Mouse (Mus musculus) heart, embryonic 11.5 days (tissue): ENCODE measurements around the gene Pdpr. TPM values are rescaled to one million over a fixed set of nuclear protein-coding genes. Genes with fewer than 3 reads are reported as not detected.
"Not testable (repeated sequence)": the region's sequence is repeated elsewhere in the genome, so short reads cannot be mapped to it uniquely, and the experiment has no call there.

Source experiments
- ATAC-seq: fragments of 200-750 bp; cut with Nextera tagmentation; replicated peaks from 2 replicates; pipeline ENCODE4 v1.8.0; 2017; ENCODE audit warnings: moderate library complexity; ENCODE audit not compliant: insufficient number of reproducible peaks, low FRiP score, low TSS enrichment
- H3K27ac ChIP-seq: fragments of 300-500 bp; sonication (generic); 2 replicates; pipeline ENCODE4 v1.5.1; 2014; ENCODE audit warnings: mild to moderate bottlenecking, low read depth, low read length
- H3K27me3 ChIP-seq: fragments of 300-500 bp; sonication (generic); 2 replicates; pipeline ENCODE4 v1.6.1; 2014; ENCODE audit warnings: mild to moderate bottlenecking, low read length, mixed read lengths; ENCODE audit not compliant: control insufficient read depth, insufficient read depth
- H3K36me3 ChIP-seq: fragments of 300-500 bp; sonication (generic); 2 replicates; pipeline ENCODE4 v1.6.1; 2014; ENCODE audit warnings: mild to moderate bottlenecking, low read length, moderate library complexity, mixed read lengths; ENCODE audit not compliant: control insufficient read depth, insufficient read depth
- H3K4me1 ChIP-seq: fragments of 300-500 bp; sonication (generic); 2 replicates; pipeline ENCODE4 v1.6.1; 2014; ENCODE audit warnings: low read length; ENCODE audit not compliant: control insufficient read depth, insufficient read depth
- H3K4me2 ChIP-seq: fragments of 300-500 bp; sonication (generic); 2 replicates; pipeline ENCODE4 v1.6.1; 2014; ENCODE audit warnings: mild to moderate bottlenecking, moderate library complexity
- H3K4me3 ChIP-seq: fragments of 300-500 bp; sonication (generic); 2 replicates; pipeline ENCODE4 v1.5.1; 2014; ENCODE audit warnings: low read depth, low read length
- H3K9ac ChIP-seq: fragments of 300-500 bp; sonication (generic); 2 replicates; pipeline ENCODE4 v1.6.1; 2014; ENCODE audit warnings: mild to moderate bottlenecking, low read depth, low read length, moderate library complexity
- H3K9me3 ChIP-seq: fragments of 300-500 bp; sonication (generic); replicated peaks from 2 replicates; pipeline ENCODE4 v1.6.1; 2016; ENCODE audit warnings: low read length; ENCODE audit not compliant: control insufficient read depth
- WGBS: fragments of 180-500 bp; shearing (Covaris S2); extraction: QIAGEN DNeasy Blood & Tissue Kit; methylation state at CpG from one replicate; pipeline ENCODE4 v1.1.7; 2014; ENCODE audit not compliant: insufficient replicate concordance; 5-methylcytosine and 5-hydroxymethylcytosine counted together
- polyA plus RNA-seq: library from polyadenylated mRNA; unstranded; fragments of >200 nt; fragmentation: Nextera tagmentation; extraction: Ambion mirVana; gene quantifications from 2 replicates; pipeline ENCODE4 v1.2.1, GENCODE M21; 2014

The Pdpr gene
- polyA plus RNA-seq, 1 experiment from 2014 or later = 6.3 TPM

GRCm38 (mm10) chr8:111058946-111059572, 35.4 kb upstream of the Pdpr start:
- no peak for ATAC-seq

GRCm38 (mm10) chr8:111061688-111062071, 32.8 kb upstream of the Pdpr start:
- WGBS = under 1% methylated on average over 14 of the region's 14 CpGs
- no peak overlapping the region for H3K27ac ChIP-seq
- ATAC-seq = no peak

More at GRCm38 (mm10) chr8:111058946-111059572, 35.4 kb upstream of the Pdpr start:
- 44% methylated on average over 2 of the region's 2 CpGs for WGBS
- H3K4me2 ChIP-seq = no peak overlapping the region
- H3K4me1 ChIP-seq = peaks cover 24% of the 10 kb centered on the region
- no peaks in the 10 kb centered on the region for H3K9me3 ChIP-seq
- no peak overlapping the region for H3K4me3 ChIP-seq
- H3K36me3 ChIP-seq = peaks cover 15% of the 10 kb centered on the region
- peak overlapping the region; percentile 37; the same call in 1 of the 2 replicates for H3K27ac ChIP-seq
- no peaks in the 10 kb centered on the region for H3K27me3 ChIP-seq
- no peak overlapping the region for H3K9ac ChIP-seq

GRCm38 (mm10) chr8:111062072-111062757, 32.2 kb upstream of the Pdpr start:
- no peaks in the 10 kb centered on the region for H3K9me3 ChIP-seq
- H3K4me3 ChIP-seq = peak overlapping the region; percentile 53
- peak overlapping the region; percentile 68 for H3K9ac ChIP-seq
- WGBS = under 1% methylated on average over 27 of the region's 27 CpGs
- H3K4me1 ChIP-seq = peaks cover 21% of the 10 kb centered on the region
- no peaks in the 10 kb centered on the region for H3K27me3 ChIP-seq
- no peak overlapping the region for H3K27ac ChIP-seq
- ATAC-seq = peak; percentile 72
- 0 out of 2 replicates have a peak, but pooled peaks cover 4% of the 10 kb centered on the region for H3K36me3 ChIP-seq
- peak overlapping the region; percentile 80 for H3K4me2 ChIP-seq

More at GRCm38 (mm10) chr8:111061688-111062071, 32.8 kb upstream of the Pdpr start:
- H3K9ac ChIP-seq = peak overlapping the region; percentile 68
- H3K4me1 ChIP-seq = peaks cover 24% of the 10 kb centered on the region
- H3K9me3 ChIP-seq = no peaks in the 10 kb centered on the region
- H3K4me2 ChIP-seq = peak overlapping the region; percentile 80
- 0 out of 2 replicates have a peak, but pooled peaks cover 4% of the 10 kb centered on the region for H3K36me3 ChIP-seq
- H3K27me3 ChIP-seq = no peaks in the 10 kb centered on the region
- H3K4me3 ChIP-seq = peak overlapping the region; percentile 53

- H3K9me3 ChIP-seq = no peaks in the 10 kb centered on the region
- H3K4me1 ChIP-seq = peaks cover 15% of the 10 kb centered on the region
- 0 out of 2 replicates have a peak, but pooled peaks cover 3% of the 10 kb centered on the region for H3K36me3 ChIP-seq
- H3K4me3 ChIP-seq = no peak overlapping the region
- ATAC-seq = no peak
- no peaks in the 10 kb centered on the region for H3K27me3 ChIP-seq
- no peak overlapping the region for H3K9ac ChIP-seq
- H3K4me2 ChIP-seq = peak overlapping the region; percentile 80
- WGBS = 54% methylated on average over 2 of the region's 2 CpGs
- H3K27ac ChIP-seq = no peak overlapping the region
Observed at GRCm38 (mm10) chr8:111062893-111063292, 31.5 kb upstream of the Pdpr start.

GRCm38 (mm10) chr8:111066308-111066707, 28.1 kb upstream of the Pdpr start:
- Histone ChIP-seq H3K27me3 (no peaks in the 10 kb centered on the region), H3K4me1 (peaks cover 2% of the 10 kb centered on the region; the same call in 1 of the 2 replicates), H3K36me3 (no peaks in the 10 kb centered on the region), H3K4me2 (no peak overlapping the region), H3K4me3 (no peak overlapping the region), H3K9me3 (no peaks in the 10 kb centered on the region), H3K27ac (no peak overlapping the region), H3K9ac (no peak overlapping the region)
- WGBS = 52% methylated on average over 4 of the region's 4 CpGs
- ATAC-seq = no peak

- H3K4me2 ChIP-seq = no peak overlapping the region
- no peaks in the 10 kb centered on the region for H3K27me3 ChIP-seq
- no peaks in the 10 kb centered on the region for H3K9me3 ChIP-seq
- H3K27ac ChIP-seq = no peak overlapping the region
- no peaks in the 10 kb centered on the region for H3K36me3 ChIP-seq
- H3K9ac ChIP-seq = no peak overlapping the region
- 30% methylated on average over 10 of the region's 10 CpGs for WGBS
- no peak for ATAC-seq
- no peaks in the 10 kb centered on the region for H3K4me1 ChIP-seq
- no peak overlapping the region for H3K4me3 ChIP-seq
Observed at GRCm38 (mm10) chr8:111067439-111067838, 27.0 kb upstream of the Pdpr start.

GRCm38 (mm10) chr8:111068660-111069059, 25.8 kb upstream of the Pdpr start:
- not testable (repeated sequence) for H3K27ac ChIP-seq, H3K36me3 ChIP-seq, H3K4me3 ChIP-seq, H3K9me3 ChIP-seq, H3K4me2 ChIP-seq, H3K4me1 ChIP-seq, H3K9ac ChIP-seq, H3K27me3 ChIP-seq, ATAC-seq
- WGBS = 84% methylated on average over 9 of the region's 9 CpGs

- ATAC-seq = no peak
- H3K4me2 ChIP-seq = no peak overlapping the region
- H3K9ac ChIP-seq = no peak overlapping the region
- 82% methylated on average over 3 of the region's 3 CpGs for WGBS
- H3K27me3 ChIP-seq = 0 out of 2 replicates have a peak, but pooled peaks cover 2% of the 10 kb centered on the region
- no peaks in the 10 kb centered on the region for H3K4me1 ChIP-seq
- no peaks in the 10 kb centered on the region for H3K36me3 ChIP-seq
- H3K27ac ChIP-seq = no peak overlapping the region
- no peak overlapping the region for H3K4me3 ChIP-seq
- no peaks in the 10 kb centered on the region for H3K9me3 ChIP-seq
Observed at GRCm38 (mm10) chr8:111075926-111076325, 18.5 kb upstream of the Pdpr start.
